Mouse (Mus musculus) CH12F3 (cell line): ENCODE results near the gene Pcolce.

Source experiments
- in situ Hi-C: fragments of 300-500 bp; cut with MboI; formaldehyde crosslinking; loops from 2 replicates; pipeline ENCODE4 v1.14.3; 2020; ENCODE audit warnings: low sequenced_read_pairs

The Pcolce gene

DNA sequence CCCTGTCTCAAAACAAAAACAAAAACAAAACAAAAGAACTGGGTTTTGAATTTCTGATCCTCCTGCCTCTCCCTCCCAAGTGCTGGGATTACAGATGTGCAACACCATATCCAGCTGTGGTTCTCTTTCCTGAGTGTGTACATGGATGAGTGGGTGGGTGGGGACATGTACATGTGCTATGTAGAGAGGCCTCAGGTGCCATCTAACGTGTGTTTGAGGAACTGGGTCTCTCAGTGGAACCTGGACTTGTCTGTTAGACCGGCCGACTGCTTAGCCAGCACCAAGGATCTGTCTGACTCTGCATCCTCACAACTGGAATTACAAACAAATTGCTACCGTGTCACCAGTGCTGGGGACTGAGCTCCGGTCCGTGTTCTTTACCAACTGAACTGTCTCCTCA is 16.0 kb downstream of the Pcolce start:
- in situ Hi-C loops, result no loop called here

DNA sequence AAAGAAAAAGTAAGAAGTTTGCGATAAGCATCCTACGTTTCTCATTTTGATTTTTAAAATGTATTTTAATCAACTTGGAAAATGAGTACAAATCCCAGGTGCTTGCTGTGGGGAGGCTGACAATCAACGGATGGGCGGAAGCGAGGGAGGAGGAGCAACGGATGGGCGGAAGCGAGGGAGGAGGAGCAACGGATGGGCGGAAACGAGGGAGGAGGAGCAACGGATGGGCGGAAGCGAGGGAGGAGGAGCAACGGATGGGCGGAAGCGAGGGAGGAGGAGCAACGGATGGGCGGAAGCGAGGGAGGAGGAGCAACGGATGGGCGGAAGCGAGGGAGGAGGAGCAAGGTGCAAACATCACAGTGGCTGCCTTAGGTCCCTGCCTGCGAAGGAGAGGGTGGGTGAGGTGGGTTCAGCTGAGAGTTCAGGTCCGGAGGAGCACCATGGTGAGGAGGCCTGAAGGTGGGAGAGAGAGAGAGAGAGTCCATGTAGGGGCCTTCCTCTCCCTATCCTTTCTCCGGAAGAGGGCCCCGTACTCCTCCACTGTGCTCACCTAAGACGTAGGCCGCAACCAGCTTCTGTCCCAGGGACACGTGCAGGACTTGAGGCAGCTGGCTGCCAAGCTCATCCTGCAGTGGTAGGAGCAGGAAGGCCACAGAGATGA is 16.9 kb downstream of the Pcolce start:
- in situ Hi-C loops, result no loop called here

DNA sequence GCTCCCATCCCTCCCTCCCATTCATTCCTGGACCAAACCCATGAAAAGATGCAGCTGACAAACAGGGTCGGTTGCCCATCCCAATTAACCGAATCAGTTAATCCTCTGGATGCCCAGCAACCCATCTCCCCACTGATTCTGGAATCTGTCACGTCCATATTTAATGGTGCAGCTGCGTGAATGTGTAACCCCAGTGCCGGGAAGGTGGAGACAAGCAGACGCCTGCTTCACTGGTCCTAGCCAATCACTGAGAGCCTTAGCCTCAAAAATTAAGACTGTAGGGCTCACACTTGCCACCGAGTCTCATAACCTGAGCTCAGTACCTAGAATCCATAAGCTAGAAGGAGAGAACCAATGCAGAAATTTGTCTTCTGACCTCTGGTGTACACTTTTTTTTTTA is 17.7 kb downstream of the Pcolce start:
- in situ Hi-C loops, result no loop called here

DNA sequence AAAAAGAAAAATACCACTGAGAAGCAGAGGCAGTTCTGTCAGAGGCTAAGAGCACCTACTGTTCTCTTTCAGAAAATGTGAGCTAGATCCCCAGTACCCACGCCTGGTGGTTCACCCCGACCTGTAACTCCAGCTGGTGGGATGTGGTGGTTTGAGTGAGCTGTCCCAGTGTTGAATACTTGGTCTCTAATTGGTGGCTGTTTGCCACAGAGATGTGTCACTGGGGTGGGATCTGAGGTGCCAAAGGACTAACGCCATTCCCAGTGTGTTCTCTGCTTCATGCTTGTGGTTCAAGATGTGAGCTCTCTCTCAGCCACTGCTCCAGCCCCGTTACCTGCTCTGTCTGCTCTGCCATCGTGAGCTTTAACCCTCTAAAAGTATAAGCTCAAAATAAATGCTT is 23.1 kb downstream of the Pcolce start:
- in situ Hi-C loops, result no loop called here

DNA sequence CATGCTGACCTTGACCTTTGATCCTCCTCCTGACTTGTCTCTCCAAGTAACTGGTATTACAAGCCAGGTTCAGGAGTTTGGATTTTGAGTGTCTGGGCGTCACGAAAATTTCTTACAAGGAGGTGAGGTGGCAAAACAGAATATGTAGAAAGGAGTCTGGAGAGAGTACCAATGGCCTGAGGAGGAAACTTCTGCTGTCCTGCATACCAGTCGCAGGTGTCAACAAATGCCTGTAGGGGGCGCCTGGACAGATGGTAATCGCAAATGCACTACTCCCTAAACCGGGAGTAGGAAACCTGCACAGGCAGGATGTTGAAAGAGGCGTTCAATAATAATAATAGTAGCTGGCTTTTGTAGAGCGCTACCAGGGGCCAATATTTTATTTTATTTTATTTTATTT is 28.6 kb downstream of the Pcolce start:
- in situ Hi-C loops, result no loop called here

DNA sequence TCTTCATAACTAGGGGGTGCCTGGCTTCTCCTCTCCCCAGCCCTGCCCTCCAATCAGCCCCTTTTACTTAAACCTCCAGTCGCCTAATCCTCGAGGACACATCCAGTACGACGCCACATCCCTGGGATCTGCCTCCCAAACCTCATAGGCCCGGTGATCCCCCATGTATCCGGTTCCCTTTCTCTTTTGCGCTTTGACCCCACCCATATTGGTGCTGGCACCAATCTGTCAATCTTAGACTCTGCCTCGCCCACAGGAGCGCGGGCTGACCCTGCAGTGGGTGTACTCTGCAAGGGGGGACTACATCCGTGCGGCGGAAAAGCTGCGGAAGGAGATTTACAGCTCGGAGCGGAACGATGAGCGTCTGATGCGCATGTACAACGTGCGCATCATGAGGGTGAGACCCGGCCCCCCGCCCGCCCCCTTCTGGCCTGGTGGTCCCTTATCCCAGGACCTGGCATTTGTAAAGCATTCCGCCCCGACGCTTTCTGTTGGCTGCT is 29.9 kb downstream of the Pcolce start:
- in situ Hi-C loops, result no loop called here

DNA sequence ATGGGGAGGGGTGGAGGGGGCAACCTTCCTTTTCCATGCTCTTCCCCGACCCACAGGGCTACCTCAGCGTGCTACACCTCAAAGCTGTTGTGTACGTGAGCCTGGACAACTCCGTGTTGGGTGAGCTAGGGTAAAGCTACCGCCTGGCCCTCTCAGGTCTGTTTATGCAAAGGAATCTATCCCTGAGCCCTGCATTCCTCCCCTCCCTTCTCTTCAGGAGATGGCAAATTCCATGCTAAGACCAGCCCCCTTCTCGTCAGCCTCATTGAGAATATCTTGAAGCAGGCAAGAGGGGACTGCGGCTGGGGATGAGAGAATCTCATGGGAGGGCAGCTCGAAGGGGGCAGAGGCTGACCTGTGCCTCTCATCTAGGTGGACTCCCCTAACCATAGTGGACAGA is 30.9 kb downstream of the Pcolce start:
- in situ Hi-C loops, result no loop called here

DNA sequence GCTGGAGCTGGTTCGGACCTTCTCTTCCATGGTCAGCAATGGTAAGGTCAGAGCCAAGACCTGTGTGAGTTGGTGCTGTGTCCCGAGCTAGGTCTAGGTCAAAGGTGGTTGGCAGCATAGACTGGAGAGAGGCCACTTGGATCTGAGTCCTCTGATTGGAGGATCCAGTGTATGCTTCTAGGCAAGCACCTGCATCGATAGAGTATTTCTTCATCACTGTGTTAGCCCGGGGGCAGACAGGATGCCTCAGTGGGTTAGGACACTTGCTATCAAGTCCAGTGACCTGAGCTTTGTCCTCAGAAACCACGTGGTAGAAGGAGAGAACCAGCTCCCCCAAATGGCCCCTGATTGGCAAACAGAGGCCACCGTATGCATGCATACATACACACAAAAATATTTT is 33.3 kb downstream of the Pcolce start:
- in situ Hi-C loops, result no loop called here

DNA sequence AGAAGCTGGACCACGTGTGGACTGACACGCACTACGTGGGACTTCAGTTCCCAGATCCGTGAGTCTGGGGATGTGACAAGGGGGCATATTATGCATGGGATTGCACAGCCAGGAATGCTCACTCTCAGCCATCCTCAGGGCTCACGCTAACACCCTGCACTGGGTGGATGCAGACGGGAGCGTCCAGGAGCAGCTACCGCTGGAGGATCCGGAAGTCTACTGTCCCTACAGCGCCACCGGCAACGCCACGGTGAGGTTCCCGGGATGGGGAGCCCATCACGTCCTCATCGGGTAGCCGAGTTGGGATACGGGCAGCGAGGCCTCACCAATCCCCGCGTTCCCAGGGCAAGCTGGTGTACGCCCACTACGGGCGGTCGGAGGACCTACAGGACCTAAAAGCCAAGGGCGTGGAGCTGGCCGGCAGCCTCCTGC is 39.1 kb downstream of the Pcolce start:
- in situ Hi-C loops, result no loop called here

DNA sequence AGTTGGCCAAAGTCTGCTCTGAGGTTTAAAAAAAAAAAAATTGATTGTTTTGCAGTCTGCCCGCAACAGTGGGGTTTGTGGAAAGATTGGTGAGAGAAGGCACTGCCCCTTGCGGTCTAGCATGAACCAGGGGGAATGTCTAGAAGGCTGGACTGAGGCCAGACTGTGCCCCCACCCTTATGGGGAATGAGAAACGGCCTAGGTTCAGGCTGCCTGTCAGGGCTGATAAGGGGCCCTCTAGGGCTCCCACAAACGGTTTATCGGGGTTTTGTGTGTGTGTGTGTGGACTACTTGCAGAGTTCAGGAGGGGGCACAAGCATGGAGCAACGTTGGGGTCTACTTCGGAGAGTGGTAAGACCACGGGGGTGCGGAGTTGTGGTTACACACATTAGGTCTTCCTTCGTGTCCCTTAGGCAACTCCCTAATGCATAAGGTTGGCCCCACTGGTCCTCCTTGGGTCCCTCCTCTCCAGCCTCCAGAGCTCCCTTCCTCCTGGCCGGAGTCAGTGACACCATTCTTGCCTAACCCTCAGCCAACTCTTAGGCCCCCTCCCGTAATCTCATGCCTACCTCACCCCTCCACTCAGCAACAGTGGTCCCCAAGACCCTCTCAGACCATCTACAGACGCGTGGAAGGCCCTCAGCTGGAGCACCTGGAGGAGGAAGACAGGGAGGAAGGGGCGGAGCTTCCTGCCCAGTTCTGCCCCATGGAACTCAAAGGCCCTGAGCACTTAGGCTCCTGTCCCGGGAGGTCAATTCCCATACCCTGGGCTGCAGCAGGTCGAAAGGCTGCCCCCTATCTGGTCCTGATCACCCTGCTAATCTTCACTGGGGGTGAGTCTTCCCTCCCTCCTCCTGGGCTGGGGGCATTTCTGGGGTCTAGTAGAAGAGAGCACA is 42.6 kb downstream of the Pcolce start:
- in situ Hi-C loops, result no loop called here

DNA sequence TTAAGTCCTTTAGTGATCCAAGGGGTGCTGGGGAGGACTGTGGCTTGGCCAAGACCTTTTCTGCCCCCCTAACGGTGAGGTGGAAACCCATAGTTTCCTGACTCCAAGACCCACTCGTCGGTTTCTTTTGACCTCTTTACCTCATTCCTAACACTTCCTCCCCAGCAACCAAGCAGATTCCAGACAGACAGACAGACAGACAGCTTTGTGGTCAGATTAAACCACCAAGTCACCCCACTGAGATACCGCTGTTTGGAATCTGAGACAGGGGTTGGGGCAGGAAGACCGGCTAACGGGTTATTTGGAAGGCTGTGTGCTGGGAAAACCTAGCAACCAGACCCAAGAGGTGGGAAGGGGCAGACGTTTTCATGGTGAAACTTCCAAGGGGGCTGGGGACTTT is 43.4 kb downstream of the Pcolce start:
- in situ Hi-C loops, result no loop called here

DNA sequence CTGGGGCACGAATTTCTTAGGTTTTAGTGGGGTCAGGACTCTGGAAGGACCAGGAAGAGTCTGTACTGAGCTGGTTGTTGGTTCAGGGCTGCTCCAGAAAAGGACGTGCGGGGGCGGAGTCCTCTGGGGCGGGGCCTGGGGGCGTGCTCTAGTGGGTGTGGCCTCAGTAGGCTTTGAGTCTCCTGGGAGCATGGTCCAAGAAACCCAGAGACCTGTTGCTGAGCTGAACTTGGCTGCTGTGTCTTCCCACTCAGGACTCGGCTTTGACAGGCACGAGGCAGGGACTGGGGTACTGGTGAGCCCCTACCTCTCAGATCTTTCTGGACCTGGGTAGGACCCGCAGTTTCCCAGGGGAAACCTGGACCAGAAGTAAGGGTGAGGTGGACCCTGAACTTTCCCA is 43.9 kb downstream of the Pcolce start, which contains the start of gene Tfr2:
Tfr2 (plus strand) TSS at position 176 of the 400 bp plus-strand sequence.
- in situ Hi-C loops, result no loop called here

DNA sequence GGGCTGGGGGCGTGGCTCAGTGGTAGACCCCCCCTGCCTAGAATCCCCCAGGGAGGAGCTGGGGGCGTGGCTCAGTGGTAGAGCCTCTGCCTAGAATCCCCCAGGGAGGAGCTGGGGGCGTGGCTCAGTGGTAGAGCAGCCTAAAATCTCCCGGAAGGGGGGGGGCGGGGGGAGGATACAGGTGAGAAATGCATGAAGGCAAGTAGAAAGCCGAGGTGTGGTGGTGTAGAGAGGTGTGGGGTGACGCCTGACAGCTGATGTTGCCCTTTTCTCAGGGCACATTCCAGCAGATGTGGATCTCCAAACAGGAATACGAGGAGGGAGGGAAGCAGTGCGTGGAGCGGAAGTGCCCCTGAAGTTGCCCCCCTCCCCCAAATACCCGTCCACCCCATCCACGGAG is 44.6 kb downstream of the Pcolce start:
- in situ Hi-C loops, result no loop called here

DNA sequence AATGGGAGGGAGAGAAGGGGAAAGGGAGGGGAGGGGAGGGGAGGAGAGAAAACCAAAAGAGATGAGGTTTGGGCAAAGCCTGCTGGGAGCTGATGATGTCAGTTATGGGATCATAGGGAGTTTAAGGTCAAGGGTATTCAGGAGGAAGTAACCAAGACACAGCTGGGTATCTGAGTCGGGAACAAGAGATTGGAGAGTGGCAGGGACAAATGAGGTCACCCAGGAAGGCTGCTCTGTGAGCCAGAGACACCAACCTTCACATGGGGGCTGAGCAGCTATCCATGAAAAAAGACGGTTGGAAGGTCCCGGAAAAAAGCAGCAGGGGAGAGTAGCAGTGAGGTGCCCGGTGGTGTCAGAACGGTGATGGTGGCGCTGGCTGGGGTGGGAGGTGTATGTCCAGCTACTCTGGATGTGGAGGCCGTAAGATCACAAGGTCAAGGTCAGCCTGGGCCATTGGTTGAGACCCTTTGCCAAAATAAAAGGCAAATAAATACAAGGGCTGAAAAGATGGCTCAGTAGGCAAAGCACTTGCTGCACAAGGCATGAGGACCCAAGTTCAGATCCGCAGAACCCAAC is 45.3 kb downstream of the Pcolce start:
- in situ Hi-C loops, result no loop called here

DNA sequence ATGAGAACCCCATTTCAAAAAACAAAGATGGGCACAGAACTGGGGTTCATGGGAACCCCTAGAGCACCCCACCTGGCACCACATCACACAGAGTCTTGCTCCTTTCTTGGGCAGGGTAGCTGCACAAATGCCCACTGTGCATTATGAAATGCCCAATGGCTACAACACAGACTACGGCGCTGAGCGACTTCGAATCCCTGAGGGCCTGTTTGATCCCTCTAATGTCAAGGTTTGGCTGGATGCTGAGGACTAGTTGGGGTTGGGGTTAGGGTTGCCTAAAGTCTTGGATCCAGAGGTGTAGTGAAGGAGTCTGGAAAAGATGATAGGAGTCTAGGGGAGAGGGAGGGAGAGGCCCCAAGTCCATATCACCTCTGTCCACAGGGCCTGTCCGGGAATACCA is 47.2 kb downstream of the Pcolce start:
- in situ Hi-C loops, result no loop called here

DNA sequence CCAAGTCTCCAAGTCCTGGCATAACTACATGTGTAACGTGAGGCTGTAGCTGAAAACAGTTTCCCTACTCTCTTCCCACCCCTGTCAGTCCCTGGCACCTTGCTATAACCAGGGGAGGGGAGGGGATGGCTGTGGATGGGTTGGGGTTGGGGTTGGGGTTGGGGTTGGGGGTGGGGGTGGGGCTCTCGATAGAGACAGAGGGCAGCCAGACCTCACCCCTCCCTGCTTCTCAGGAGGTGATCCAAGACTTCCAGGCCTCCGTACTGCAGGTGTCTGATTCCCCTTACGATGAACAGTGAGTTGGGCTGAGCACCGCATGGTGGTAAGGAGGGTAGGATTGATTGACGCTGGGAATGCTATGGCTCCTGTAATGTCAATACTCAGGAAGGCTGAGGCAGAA is 47.8 kb downstream of the Pcolce start:
- in situ Hi-C loops, result no loop called here

DNA sequence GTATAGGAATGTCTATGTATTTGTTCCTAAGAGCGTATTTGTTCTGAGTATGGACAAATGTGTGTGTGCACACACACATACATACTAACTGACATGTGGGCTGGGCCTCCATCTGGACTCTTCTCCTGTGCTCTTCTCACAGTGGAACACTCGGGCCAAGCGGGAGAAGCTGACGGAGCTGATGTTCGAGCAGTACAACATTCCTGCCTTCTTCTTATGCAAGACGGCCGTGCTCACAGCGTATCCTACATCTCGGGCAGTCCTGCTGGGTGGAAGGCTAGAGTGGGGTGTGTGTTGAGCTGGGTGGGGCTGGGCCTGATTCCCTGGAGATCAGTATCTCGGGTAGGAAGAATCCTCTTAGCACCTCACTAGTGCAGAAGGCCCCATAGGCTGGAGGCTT is 50.6 kb downstream of the Pcolce start:
- in situ Hi-C loops, result no loop called here

DNA sequence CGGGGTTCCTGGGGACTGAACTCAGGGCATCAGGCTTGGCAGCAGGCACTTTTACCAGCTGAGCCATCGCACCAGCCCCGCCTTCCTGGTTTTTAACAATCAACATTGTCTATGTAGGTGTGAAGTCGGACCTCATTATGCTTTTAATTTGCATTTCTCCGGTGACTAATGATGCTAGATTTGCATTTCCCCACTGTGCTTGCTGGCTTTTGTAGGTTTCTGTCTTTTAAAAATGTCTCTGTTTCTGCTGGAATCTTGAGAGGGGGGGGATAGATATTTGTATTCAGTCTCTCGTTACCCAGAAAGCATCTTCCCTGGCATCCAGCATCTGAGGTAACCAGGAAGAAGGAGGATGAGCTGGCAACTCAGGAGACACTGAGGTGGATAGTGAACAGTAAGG is 52.0 kb downstream of the Pcolce start:
- in situ Hi-C loops, result no loop called here
